Mouse (Mus musculus) brain, embryonic 14.5 days (tissue): Measurements from ENCODE around the gene Atp8a1.

Source experiments
- CTCF ChIP-seq: fragments of 200-500 bp; IDR thresholded peaks from 2 replicates; pipeline ENCODE4 v1.5.1; 2012; ENCODE audit warnings: inconsistent platforms, mild to moderate bottlenecking, moderate library complexity, borderline replicate concordance; ENCODE audit not compliant: insufficient read depth, insufficient read length; ENCODE audit errors: extremely low read depth
- POLR2A ChIP-seq: fragments of 200-500 bp; IDR thresholded peaks from 2 replicates; pipeline ENCODE4 v1.6.1; 2012; ENCODE audit warnings: mild to moderate bottlenecking, inconsistent platforms, borderline replicate concordance; ENCODE audit not compliant: poor library complexity, insufficient read depth, insufficient read length, severe bottlenecking; ENCODE audit errors: extremely low read depth

DNA sequence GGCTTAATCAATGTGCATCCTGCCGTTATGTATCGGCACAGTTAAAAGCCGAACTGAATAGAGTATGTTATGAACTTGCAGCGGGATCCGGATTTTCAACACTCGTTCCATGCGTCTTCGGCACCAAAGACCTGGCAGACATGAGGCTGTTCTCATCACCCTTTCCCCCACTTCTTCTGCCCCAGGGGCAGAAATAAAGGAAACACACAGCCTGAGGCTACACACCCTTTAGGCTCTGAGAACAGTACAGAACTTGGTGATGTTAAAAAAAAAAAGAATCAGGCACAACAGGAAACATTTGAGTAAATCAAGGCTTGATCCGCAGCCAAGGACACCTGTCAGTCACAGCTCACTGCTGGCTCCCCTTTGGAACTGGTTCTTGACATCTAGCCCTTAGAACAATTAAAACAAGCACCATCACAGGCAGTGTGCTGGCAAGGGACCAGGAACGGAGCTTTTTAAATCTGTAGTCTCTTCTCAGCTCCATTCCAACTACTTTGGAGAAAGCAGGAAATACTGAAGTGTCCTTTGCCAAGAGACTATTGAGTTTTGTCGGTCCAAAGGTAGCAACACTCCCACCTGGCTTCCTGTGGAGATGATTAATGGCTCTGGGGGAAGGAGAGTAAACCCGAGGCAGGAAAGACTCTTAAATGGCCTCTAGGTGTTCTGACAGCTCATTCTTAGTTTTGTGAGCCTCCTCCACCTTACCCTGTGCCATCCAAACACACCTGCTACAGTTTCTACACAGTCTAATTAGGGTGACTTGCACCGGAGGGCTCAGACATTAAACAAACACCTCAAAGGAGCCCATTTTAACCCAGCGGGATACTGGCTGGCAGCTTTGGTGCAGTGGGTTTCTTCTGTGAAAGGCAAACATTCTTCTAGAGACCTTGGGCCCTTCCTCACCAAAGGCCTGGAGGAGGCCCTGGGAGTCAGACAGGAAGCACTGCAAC, 50.0 kb downstream of the Atp8a1 start:
- no peak for TF ChIP-seq CTCF
- TF ChIP-seq POLR2A = no peak
